Mouse (Mus musculus): ENCODE measurements around the gene Mutyh.

Mutyh gene

DNA sequence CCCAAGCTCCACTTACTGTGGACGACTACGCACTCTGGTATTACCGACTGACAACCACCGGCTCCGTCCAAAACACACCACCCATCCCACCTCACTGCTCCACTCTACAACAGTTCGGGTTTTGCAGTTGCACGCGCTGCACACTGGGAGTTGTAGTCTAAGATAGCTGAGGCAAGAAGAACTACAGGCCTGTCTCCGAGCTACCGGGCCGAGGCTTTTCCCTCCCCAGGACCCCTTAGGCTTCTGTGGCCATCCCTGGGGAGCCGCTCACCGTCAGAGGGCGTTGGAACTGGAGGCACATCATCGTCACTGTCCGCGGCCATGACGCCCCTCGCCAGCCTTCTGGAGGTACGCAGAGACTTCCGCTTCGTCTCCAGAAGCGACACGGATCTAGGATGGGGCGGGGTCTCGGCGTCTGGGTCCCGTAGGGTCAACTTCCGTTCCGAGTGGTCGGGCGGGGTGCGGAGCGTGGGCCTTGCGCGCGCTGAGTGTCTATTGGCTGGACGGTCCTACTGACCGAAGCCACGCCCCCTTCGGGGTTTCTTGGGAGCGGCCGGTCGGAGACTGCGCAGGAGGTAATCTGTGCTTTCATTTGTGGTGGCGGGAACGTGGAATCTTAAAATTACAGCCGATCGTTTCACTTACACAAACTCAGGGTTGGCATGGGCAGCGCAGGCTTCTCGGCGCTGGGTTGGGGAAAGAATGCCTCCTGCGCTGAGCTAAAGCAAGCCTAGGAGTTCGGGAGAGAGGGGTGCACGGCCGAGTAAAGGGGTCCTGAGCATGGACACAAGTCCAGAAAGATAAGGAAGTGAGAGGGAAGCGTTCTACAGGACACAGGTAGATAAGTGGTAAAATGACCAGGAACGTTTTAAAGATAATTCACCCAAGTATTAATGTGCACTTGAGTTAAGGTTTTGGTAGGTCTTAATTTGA is at the start of gene Mutyh, which contains the start of gene Toe1:
Gene Mutyh (plus strand): TSS at position 527 of the 933 bp plus-strand sequence.
Gene Toe1 (minus strand): TSS at position 444 of the 933 bp plus-strand sequence.
- DNase-seq = peak; percentile 96

- no peak for DNase-seq
Observed at GRCm38 (mm10) chr4:116761914-116762313, 45.6 kb upstream of the Mutyh start.

DNA sequence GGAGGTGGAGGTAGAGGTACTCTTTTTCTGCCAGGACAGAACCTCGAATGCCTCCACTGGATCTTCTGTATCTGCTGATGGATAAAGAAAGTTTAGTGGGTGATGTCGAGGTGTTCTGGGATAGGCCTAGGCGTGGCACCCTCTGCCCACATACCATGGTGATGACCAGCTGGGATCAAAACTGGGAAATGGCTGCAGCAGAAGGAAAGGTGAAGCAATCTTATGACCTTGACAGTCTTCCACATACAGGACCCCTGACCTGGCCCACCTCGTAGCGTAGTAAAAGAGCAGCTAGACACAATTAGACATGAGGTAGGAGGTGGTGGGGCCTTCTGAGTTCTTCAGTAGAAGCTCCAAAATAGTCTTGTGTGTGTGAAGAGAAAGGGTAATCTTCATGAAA is 43.5 kb upstream of the Mutyh start:
- no peak for DNase-seq

GRCm38 (mm10) chr4:116768510-116768909 is 39.0 kb upstream of the Mutyh start:
- no peak for DNase-seq

DNA sequence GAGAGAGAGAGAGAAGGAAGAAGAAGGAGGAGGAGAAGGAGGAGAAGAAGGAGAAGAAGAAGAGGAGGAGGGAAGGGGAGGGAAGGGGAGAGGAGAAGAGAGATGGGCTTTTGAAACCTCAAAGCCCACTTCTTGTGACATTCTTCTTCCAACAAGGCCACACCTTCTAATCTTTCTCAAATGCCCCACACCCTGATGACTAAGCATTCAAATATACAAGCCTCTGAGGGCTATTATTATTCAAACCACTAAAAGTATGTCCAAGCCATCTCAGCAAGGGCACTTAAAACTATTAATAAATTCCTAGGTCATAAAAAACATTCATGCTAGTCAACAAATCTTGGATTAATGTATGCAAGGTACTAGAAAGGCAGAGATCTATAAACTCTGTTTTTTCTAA is 38.5 kb upstream of the Mutyh start:
- DNase-seq = no peak

GRCm38 (mm10) chr4:116776391-116776790 is 31.1 kb upstream of the Mutyh start:
- DNase-seq = no peak

DNA sequence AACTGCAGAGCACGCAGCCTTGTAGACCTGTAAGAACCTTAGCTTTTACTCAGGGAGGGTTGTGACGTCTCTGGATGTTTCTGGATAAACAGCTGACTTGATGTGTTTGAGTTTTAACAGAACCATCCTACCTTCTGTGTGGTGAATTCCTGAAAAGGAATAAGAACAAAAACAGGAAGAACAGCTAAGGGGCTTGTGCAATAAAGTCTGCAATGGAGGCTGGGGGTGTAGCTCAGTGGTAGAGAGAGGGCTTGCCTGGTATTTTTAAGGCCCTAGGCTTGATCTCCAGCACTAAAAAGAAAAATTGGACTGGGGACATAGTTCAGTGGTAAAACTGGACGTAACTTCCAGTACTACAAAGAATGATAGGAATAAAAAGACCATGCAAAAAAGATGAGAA is 30.4 kb upstream of the Mutyh start:
- DNase-seq = no peak

DNA sequence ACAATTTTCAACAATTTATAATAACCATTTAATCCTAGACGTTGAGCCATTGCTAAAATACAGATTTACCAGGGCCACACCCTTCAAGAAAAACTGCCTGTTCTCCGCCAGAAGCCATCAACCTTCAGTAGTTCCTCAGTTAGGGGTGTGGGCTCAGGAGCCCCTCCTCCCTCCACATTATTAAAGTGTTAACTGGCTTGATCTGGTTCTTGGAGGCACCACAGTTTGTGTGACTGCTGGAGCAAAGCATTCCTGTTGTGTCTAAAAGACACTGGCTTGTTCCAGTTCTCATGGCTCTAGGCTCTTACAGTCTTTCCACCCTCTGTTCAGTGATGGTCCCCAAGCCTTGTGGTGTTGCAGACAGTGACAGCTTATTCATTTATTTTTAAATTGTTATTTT is 27.0 kb upstream of the Mutyh start:
- no peak for DNase-seq

GRCm38 (mm10) chr4:116781366-116781765 is 26.2 kb upstream of the Mutyh start:
- no peak for DNase-seq

- DNase-seq = no peak
Observed at GRCm38 (mm10) chr4:116782171-116782570, 25.4 kb upstream of the Mutyh start.

DNA sequence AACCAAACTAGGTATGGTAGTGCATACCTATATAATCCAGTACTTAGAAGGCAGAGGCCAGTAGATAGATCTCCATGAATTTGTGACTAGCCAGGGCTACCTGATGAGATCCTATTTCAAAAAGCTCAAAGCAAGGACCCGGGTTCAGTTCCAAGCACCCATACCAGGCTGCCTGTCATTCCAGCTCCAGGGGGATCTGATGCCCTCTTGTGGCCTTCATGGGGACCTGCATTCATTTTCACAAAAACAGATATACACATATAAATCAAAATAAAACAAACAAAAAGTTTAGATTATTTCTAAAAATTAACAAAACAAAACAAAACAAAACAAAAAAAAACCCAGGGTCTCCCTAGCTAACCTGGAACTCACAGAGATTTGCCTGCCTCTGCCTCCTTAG is 20.9 kb upstream of the Mutyh start:
- DNase-seq = no peak

GRCm38 (mm10) chr4:116787985-116788760 is 19.4 kb upstream of the Mutyh start:
- DNase-seq = no peak

DNA sequence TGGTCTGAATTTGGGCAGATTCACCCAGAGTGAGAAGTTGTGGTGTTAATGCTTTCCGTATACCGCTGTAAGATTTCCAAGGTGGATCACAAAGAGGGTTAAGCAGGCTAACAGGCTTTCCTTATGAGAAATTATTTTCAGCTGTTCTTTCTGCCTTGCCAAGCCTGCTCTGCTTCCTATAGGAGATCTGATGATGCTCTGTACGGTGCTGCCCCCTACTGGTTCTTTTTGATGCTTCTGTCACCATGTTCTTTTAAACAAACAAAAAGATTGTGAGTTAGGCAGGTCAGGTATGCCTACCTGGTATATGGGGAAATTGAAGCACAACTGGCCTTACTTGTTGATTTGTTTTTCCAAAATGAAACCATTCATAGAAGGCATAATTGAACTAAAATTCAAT is 18.6 kb upstream of the Mutyh start:
- peak; percentile 91 for DNase-seq

- no peak for DNase-seq
Observed at GRCm38 (mm10) chr4:116792453-116792852, 15.1 kb upstream of the Mutyh start.

- no peak for DNase-seq
Observed at GRCm38 (mm10) chr4:116794273-116794672, 13.2 kb upstream of the Mutyh start.

GRCm38 (mm10) chr4:116796442-116797110 is 10.9 kb upstream of the Mutyh start:
- peak; percentile 72 for DNase-seq

GRCm38 (mm10) chr4:116799901-116800300 is 7.6 kb upstream of the Mutyh start:
- DNase-seq = no peak

- DNase-seq = no peak
Observed at GRCm38 (mm10) chr4:116811012-116811411, 3.5 kb downstream of the Mutyh start.

GRCm38 (mm10) chr4:116815276-116815675 is 7.8 kb downstream of the Mutyh start:
- DNase-seq = no peak

- no peak for DNase-seq
Observed at GRCm38 (mm10) chr4:116817486-116817885, 10.0 kb downstream of the Mutyh start.

GRCm38 (mm10) chr4:116819968-116820901 is 12.7 kb downstream of the Mutyh start:
- DNase-seq = no peak

All from kidney, adult 9 months (tissue).